Mouse (Mus musculus) liver, adult 2 months (tissue): ENCODE results near the gene Flywch2.

ENCODE experiments used
- CTCF ChIP-seq: fragments of 200-500 bp; IDR thresholded peaks from 2 replicates; pipeline ENCODE4 v1.5.1; 2011; ENCODE audit warnings: low read depth, low read length, control low read depth
- POLR2A ChIP-seq: fragments of 200-500 bp; IDR thresholded peaks from 2 replicates; pipeline ENCODE4 v1.6.1; 2011; ENCODE audit warnings: low read length, control low read depth; ENCODE audit not compliant: insufficient read depth; ENCODE audit errors: extremely low read depth

DNA sequence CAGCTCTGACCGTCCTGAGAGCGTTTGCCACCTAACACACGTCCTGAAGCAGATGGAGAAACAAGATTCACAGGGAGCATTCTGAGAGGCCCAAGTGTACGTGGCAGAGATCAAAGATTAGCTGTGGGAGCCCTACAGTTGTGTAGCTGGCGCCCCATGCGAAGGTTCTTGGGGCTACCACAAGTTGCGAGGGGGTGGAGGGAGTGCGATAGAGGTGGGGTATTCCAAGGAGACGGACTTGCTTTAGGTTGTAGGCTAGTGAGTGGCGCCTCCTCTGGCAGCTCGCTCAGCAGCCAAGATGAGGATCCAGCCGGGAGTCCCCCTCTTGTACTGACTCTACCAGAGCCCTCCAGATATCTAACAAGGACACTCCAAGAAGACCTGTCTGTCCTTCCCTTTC lies 39.6 kb downstream of the Flywch2 start:
- TF ChIP-seq CTCF (no peak), POLR2A (no peak)
